Mouse (Mus musculus) layer of hippocampus, postnatal 10 days (tissue): ENCODE data around the gene B4galnt1. TPM values are rescaled to one million over a fixed set of nuclear protein-coding genes. Genes with fewer than 3 reads are reported as not detected.

Experiments
- DNase-seq, 2 experiments: peaks; one replicate each; pipeline ENCODE4 v3.0.0; 2021; ENCODE audit warnings: low spot score in 2 of 2
- total RNA-seq, 2 experiments: library from RNA; stranded (reverse); gene quantifications; 2 replicates each; pipeline ENCODE4 v1.2.3; 2021

Gene B4galnt1
- total RNA-seq, 2 experiments from 2014 or later, result 107 to 116 TPM

- no peak for DNase-seq
Observed at GRCm38 (mm10) chr10:127167614-127168192, 2.7 kb downstream of the B4galnt1 start.

- DNase-seq, result peak in 1 of 2 experiments; percentile 56
Observed at GRCm38 (mm10) chr10:127170002-127170401, 5.0 kb downstream of the B4galnt1 start.

DNA sequence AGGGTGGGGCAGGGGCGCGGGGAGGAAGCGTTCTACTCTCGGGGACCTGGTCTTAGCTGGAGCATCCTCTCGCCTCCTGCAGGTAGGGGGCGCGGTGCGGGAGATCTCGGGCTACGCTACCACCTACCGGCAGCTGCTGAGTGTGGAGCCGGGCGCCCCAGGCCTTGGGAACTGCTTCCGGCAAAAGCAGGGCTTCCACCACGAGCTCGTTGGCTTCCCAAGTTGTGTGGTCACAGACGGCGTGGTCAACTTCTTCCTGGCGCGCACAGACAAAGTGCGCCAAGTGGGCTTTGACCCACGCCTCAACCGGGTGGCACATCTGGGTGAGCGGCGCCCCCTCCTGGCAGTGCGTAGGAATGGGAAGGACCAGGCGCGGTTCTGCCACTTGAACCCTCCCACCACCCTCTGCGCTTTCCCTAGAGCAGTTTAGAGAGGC is 5.8 kb downstream of the B4galnt1 start:
- peak; percentile 72 to 80 for DNase-seq

DNA sequence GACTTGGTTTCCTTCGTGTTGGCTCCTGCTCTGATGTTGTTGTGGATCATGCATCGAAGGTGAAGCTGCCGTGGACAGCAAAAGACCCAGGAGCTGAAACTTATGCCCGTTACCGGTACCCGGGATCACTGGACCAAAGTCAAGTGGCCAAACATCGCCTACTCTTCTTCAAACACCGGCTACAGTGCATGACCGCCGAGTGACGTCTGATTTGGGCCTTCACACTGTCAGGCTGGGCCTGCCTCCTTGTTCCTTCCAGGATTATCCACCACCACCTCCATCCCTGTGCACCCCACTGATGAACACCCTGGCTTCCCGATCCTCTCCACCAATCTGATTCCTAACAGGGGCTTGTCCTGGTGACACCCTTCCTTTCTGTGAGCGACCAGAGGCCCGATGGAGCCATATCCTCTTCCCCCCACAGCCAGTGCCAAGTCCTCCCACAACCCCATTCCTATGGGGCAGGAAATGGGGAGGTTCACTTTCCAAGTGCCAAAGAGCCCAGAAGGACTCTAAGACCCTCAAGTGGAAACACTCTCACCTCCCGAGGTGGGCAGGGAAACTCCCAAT is 6.7 kb downstream of the B4galnt1 start:
- DNase-seq, result no peak

- peak; percentile 4 to 11 for DNase-seq
Observed at GRCm38 (mm10) chr10:127173148-127174065, 8.4 kb downstream of the B4galnt1 start.

GRCm38 (mm10) chr10:127174170-127174569 is 9.1 kb downstream of the B4galnt1 start:
- DNase-seq, result peak in 1 of 2 experiments; percentile 4

- peak in 1 of 2 experiments; percentile 2 for DNase-seq
Observed at GRCm38 (mm10) chr10:127176228-127176627, 11.2 kb downstream of the B4galnt1 start.

DNA sequence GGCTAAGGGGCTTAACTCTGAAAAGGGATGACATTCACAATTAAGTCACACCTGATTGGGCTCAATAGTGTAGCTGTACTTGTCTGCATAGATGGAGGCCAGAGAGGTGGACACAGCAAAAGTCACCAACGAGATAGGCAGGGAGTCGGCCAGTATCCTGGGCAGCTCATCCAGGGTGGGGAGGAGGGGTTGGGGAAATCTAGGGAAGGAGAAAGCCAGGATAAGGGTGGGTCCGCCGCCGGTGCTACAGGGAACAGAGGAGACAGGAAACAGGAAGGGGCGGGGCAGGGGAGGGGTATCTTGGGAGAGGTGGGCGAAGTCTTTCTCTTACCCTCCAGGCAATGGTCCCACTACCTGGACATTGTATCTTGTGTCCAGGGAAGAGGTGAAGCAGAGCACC is 11.7 kb downstream of the B4galnt1 start:
- DNase-seq, result no peak

DNA sequence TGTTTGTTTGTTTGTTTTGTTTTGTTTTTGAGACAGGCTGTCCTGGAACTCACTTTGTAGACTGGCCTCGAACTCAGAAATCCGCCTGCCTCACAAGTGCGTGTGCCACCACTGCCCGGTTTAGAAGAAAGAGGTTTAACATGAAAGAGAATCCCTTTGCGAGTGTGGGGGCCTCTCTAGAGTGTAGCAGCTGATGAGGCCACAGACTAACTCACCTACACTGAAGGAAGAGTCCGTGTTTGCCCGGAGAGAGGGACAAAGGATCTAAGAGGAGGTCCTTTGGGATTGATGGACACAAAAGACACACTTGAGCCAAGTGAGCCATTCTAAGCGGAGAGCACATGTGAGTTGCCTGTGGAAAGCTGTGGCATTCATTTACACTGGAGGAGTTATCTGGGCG is 12.2 kb downstream of the B4galnt1 start:
- DNase-seq, result peak in 1 of 2 experiments; percentile 3

DNA sequence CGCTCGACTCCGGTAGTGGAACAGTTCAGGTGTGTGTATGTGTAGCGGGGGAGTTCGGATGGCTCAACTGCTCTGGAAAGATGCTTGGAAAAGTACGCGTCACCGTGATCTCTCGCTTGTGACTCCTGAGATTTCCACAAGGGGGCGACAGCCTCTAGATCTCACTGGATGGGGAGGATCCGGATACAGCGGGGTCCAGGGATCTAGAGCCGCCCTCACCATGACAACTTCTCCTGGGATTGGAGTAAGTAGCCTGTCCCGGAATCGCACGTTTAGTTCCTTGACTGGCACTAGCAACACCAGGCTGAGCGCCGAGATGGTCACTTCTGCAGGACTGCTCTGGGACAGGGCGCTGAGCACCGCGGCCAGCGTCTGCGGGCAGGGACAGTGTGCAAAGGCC is 12.7 kb downstream of the B4galnt1 start:
- peak; percentile 85 to 87 for DNase-seq

- peak in 1 of 2 experiments; percentile 20 for DNase-seq
Observed at GRCm38 (mm10) chr10:127178286-127179027, 13.4 kb downstream of the B4galnt1 start.

GRCm38 (mm10) chr10:127179871-127180694 is 15.1 kb downstream of the B4galnt1 start, which contains the start of gene Slc26a10:
Gene Slc26a10, minus strand, starts transcription at chr10:127180645.
- DNase-seq, result peak in 1 of 2 experiments; percentile 64

DNA sequence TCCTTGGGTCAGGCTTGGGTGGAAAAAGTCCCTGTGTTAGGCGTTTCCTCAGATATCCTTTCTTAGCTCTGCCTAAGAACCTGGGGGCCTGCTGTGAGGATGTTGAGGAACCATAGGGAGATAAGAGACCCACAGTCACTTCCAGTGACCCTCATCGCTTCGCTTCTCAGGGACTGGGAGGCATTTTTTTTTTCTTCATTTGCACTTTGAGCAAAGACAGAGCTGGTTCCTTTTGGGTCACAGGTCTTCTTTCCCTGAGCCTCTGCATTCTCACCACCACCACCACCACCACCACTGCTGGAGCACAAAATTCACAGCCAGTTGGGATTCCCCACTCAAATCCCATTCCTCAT is 15.6 kb downstream of the B4galnt1 start:
- no peak for DNase-seq

DNA sequence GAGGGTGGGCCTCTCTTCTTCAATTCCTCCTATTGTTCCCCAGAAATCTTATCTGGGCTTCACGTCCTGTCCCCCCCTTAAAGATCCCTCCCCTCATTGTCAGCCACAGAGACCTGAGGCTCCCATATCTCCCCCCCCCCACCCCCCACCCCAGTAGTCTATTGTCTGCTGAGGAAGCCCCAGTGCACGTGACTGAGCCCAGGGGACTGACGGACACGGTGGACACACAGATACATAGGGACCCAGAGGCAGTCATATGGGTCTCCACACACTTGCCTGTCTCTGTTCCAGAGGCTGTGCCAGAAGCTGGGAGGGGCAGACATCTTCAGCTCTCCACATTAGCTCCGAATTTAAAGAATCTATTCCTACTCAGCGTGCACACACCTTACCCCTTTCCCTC is 16.5 kb downstream of the B4galnt1 start:
- no peak for DNase-seq

GRCm38 (mm10) chr10:127182624-127183023 is 17.6 kb downstream of the B4galnt1 start:
- DNase-seq, result no peak

DNA sequence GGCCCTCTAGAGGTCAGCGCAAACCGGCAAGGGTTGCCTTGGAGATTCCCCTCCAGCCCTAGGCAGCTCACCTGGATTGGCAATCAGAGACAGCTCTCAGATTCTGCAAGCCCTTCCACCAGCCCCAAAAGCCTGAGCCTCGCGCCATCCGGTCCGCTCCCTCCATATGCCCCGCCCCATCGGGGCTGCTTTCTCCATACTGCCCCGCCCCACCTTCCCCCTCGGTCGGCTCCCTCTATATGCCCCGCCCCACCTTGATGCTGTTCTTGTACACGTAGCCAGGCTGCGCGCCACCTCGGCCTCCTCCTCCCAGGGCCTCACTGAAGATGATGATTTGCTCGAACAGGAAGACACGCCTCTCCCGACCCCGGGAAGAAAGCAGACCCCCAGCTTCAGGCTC is 18.7 kb downstream of the B4galnt1 start:
- DNase-seq, result no peak

DNA sequence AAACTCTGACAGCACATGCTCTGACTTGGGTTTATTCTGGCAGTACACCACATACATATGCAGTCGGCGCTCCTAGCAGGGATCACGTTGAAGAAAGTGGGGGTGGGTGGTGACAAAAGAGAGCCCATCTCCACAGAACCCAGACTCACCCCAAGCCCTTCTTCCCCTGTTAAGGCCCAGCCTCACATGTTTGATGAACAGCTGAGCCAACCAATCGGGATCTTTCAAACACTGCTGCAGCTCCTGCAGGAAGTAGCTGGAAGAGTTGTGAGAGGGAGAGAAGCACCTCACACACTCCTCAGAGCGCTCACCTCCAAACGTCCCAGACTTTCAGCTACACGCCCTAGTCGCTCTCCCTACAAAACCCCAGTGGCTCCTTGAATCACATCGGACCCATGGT is 20.1 kb downstream of the B4galnt1 start:
- no peak for DNase-seq

- DNase-seq, result no peak
Observed at GRCm38 (mm10) chr10:127185506-127185905, 20.5 kb downstream of the B4galnt1 start.

- no peak for DNase-seq
Observed at GRCm38 (mm10) chr10:127186451-127186850, 21.4 kb downstream of the B4galnt1 start.

GRCm38 (mm10) chr10:127187371-127188078 is 22.5 kb downstream of the B4galnt1 start:
- DNase-seq, result peak; percentile 56 to 70
